Mouse (Mus musculus) cerebellum, adult 9-10 months (tissue): ENCODE data around the gene Pex14.
A peak's percentile ranks its signal among the peaks of the same experiment; 100 is the strongest.

Source experiments
- DNase-seq: peaks from one replicate; pipeline ENCODE4 v3.0.0; 2022

The Pex14 gene

DNA sequence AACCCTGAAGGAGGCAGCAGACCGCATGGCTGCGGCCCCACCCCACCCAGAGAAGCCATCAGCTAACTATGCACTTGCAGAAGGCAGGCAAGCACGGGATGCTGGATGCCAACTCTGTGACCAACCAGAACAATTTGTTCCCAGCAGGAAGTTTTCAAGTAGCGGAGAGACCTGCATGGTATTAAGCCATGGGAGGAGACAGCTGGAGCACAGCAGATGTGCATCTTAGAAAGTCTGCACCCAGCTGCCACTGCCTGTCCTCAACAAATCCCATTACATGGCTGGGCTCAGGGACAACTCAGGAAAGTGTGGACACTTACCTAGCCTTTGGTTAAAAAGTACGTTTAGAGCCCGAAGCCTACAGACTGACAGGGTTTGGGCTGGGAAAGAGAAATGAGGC lies 117.4 kb downstream of the Pex14 start:
- DNase-seq = no peak

DNA sequence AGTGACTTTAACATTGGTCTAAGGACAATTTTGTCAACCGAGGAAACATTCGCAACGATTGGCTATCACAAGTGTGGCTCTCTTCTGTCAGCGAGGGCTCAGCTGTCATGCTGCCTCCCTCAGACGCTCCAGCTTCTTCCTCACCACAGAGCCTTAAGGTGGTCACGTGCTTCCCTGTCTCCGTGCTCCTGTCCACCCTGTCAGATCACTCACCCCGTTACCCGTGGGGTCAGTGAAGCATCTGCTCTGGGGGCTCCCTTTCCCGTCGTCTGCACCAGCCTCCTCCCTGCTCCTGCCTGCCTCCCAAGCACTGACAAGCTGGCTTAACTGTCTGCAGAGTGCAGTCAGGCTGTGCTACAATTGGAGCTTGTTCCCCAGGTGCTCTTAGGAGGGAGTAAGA lies 119.8 kb downstream of the Pex14 start:
- no peak for DNase-seq

DNA sequence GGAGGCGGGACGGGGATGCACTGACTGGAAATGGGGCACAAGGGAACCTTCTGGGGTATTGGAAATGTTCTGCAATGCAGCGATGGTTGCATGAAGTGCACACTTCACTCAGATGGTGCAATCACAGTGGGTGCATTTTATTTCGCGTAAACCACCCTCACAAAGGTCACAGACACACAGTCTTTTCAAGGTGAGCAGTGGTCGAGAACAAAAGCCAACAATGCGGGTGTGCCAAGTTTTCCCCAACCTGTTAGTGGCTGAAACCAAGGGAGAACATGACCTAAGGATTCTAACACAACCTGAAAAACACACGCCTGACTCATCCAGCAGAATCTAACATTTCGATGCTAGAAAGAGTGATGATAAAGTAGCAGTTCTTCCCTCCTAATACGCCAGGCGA lies 120.8 kb downstream of the Pex14 start:
- DNase-seq = no peak

DNA sequence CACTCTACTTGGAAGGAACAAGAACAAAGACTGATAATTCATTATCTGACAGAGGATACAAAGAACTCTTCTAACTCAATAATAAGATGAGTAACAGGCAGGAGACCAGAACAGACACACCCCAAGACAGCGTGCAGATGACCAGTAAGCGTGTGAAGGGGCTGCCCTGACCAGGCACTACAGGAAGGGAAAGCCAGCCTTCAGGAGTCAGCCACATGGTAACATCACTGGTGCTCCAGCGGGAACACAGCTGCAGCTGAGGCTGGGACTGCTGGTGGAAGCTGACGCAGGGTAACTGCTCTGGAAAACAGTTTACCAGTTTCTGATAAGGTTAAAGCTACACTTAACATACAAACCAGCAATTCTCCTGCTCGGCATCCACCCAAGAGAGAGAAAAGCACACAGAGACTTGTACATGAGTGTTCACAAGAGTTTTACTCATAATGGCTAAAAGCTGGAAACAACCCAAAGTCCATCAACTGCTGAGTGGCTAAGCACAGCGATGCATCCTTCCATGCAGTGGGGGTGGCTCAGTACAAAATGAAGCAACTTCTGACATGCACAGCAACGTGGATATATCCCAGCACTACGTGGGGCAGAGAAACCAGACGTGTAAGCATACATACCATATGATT lies 121.3 kb downstream of the Pex14 start:
- DNase-seq = no peak

DNA sequence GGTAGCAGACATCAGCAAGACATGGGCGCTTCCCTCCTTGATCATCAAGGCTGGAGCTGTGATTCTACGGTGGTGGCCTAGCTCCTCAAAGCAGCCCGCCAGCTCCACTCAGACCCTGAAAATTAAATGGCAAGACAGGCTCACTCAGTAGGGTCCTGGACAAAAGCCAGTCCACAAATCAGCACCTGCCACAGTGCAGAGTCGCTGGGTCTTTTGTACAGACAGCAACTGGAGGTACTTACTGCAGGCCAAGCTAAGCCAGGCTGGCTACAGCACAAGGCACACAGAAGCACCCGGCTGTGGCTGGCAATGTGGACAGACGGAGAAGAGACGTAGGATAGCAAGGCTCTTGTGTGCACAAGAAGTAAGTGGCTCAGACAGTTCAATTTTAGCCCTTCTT lies 124.8 kb downstream of the Pex14 start:
- DNase-seq = peak; percentile 30

DNA sequence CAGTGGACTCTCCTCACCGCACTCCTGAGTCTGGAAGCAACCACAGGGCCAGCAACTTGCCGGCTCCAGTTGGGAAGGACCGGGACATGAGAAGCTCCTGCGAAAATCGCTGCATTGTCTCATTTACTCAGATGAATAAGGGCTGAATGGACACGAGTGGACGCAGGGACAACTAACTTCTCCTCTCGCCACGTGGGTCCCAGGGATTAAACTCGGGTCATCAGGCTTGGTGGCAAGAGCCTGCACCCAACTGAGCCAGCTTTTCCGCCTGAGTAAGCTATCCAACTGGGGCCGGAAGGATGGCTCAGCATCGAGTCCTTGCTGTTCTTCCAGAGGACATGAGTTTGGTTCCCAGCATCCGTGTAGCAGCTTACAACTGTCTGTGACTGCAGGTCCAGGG lies 126.3 kb downstream of the Pex14 start:
- no peak for DNase-seq

DNA sequence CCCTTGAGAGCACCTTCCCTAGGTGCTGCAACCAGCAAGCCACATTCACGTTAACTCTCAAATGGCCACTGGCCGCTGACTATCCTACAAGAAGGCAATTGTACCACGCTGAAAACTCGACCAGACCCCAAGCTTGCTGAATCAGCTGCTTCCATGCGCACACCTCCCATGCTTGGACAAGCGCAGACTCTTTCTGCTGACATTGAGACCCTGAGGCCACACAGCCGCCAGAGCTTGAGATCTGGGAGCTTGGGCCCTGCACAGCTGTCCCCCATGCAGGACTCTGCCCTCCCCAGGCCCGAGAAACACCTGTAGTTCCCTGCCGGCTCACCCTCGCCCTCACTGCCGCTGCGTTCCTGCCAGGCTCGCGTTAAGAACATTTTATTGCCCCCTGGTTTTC lies 127.0 kb downstream of the Pex14 start:
- no peak for DNase-seq

DNA sequence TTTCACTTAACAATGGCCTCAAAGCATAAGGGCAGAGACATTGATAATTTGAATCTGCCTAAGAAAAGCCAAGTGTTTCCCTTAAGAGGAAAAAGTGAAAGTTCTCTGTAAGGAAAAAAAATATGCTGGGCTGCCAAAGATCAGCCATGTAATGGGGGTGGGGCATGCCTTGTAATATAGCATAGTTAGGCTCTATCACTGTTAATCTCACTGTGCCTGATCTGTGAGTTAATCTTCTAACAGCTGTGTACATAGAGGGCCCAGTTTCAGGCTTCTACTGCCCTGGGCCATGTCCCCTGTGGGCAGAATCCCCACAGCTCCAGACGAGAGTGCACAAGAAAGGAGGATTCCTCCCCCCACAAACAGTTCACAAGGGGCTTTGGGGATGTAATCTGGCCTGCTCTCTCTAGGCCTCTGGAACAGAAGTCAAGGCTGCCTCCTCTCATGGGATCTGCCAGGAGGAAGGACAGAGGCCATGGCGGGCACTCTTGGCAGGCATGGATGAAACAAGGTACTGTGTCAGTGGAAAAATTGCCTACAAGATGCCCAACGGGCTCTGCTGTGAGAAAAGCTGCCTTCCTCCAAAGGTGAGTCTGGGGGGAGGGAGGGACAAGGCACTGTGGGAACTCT lies 127.9 kb downstream of the Pex14 start:
- DNase-seq = no peak

DNA sequence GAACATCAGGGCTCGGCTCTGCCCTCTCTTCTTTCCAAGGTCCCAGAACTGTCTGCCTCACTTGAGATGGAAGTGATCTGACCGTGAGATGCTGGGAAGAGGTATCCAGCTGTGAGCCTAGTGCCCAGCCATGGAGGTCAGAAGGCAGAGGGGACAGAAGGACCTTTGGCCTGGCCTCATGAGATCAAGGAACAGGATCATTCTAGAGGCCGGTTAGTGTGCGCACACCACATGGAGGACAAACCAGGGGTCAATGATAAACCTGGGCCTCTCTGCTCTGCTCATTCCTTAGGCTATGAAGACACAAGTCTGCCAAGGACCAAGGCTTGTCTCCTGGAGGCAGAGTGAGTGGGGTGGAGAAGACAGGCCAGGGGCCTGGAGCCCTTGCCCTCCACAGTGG lies 128.9 kb downstream of the Pex14 start:
- no peak for DNase-seq

DNA sequence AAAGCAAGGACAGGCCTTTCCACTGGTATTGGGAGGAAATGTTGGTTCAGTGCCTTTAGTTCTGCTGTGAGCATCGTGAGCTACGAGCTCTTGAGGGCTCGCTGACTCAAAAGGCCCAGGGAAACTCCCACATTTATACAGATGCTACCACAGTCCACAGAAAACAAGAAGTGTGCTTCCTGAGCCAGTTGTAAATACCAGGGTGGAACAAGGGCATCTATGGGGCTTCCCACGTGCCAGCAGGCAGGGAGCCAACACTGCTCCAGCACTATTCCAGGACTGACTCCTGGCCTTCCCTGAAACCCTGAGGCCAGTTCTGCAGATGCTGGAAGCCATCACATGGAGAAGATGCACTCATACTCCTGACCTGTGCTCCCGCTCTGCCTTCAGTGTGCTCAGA lies 130.1 kb downstream of the Pex14 start:
- no peak for DNase-seq

DNA sequence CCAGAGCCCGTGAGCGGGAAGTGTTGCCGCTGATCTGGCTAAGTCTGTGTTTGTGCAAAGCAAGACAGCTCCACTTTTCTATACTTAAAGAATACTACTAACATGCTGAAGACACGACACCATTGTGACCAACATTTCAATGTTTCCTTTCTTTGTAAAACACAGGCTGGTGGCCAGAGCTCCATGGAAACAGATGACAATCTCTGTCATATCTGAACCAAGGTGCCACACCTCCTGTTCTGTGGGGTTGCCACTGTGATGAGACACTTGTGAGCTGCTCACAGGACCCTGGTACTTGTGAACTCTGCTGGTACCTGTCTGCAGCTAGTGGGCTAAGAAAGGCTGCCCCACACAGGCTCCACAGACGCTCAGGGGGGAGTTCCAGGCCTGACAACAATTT lies 130.8 kb downstream of the Pex14 start:
- DNase-seq = no peak

DNA sequence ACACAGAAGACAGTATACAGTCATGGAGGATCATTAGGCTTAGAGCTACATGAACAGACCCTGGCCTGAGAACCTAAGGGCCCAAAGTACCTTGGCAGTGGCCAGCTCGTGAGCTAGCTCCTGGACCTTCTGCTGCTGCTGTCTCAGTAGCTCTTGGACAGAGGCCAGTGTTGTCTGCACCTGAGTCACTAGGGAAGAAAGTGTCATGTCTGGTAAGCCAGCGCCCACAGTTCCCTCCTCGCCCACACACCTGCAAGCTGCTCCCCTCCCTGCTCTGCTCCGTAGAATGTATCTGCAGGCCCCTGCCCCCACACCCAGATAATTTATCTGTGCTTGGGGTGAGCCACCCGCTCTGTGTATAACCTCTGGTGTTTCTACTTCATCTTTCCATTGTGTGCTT lies 133.5 kb downstream of the Pex14 start:
- no peak for DNase-seq

DNA sequence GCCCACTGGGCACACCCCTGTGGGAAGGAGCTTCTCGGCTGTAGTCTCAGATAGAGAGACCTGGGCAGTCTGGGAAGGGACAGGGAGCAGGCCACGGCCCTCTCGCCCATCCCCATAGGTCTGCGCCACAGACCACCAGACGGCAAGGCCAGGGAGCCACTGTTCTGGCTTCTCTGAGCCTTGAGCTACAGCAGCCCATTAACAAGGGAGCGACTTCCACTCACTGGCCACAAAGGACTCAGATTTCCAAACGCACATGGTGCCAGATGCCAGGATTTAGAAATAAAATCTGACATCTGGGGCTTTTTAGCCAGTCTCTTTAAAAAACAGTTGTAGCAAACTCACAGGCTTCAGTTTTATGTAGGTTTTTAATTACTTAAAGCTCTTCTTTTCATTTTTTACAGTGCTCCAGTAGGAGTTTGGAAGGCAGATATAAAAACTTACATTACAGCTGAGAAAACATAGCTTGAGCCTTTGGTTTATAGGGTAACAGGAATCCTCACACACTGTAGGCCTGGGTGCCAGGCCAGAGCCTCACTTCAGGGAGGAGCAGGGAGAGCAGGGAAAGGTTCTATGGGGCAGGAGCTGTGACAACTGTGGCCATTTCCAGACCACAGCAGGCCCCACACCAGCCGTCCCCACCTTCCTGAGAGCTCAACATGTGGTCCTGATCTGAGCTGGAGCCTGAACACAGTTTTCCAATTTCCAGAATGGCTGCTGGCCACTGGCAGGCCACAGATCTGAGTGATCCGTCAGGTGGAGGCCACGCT lies 134.9 kb downstream of the Pex14 start:
- no peak for DNase-seq

DNA sequence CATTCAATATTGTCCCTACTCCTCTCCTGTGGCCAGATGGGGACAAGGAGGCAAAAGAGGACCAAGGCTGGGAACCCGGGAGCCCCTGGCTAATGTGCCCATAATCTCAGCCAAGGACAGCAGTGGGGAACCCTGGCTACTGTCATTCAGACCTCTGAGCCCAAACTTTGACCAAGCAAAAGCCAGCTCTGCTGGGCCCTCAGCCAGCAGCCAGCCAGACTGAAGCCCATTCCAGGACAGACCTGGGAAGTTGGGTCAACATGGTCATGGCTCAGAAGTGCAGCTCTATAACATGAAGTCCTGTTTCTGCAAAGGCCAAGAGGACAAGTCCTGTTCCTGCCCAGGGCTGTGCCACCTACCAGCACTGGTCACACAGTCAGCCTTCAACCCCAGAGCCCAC lies 137.6 kb downstream of the Pex14 start:
- no peak for DNase-seq

DNA sequence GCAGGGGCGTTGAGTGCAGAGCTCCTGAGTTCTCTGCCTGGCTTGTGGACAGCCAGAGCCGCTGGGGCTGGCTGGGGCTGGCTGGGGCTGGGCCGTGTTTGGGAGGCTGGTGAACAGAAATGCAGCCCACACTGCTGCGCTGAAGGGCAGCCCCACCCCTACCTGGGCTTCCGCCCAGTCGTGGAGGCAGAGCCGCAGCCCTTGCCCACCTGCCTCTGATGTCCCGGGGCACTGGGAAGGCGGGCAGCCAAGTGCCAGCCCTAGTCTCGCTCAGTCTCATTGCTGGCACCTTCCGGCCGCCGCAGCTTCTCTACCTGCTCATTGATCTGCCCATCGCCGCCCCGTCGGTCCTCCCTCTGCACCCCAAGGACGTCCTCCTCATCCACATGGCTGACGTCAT lies 138.6 kb downstream of the Pex14 start:
- DNase-seq = no peak

DNA sequence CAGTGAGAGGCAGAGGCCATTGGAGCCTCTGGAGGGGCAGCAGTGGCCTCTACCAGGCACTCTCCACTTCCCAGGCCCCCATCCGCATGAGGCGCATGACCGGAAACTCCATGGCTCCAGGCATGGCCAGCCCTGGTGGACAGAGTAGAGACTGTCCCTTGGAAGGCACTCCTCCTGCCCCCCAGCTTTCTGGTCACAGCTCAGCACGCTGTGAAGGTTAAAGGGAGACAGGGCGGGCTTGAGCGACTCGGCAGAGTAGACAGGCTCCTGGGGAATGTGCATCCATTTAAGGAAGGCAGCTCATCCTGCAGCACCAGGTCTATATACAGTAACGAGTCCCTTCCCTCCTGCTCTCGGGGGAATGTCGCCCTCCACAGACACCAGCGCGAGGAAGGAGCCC lies 139.7 kb downstream of the Pex14 start:
- no peak for DNase-seq

DNA sequence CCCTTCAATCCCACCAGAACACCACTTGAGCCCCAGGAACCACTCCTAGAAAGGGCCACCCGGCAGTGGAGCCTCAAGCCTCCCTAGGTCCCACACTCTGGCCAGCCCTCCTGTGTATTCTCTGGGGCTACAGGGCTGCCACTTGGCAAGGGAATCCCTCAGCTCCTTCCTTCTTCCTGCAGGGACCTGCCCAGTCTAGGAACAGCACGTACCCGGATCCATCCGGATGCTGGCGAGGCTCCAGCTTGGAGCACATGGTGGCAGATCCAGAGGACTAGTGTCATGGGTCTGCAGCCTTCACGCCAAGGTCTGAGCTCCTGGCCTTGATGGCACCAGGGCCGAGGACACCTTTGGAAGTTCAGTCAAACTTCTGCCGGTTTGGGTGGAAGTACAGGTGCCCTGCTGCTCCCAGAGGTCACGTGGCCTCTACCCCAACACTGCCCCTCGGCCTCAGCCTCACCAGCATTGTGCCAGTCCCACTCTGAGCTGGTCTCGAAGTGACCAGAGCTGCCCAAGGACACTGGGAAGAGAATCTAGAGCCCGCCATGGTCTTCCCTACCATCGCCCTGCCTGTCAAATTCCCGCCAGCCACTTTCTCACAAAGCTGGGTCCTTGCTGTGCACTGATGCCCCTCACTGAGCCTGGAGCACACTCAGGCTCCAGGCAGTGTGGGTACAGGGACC lies 144.4 kb downstream of the Pex14 start:
- DNase-seq = peak; percentile 46

DNA sequence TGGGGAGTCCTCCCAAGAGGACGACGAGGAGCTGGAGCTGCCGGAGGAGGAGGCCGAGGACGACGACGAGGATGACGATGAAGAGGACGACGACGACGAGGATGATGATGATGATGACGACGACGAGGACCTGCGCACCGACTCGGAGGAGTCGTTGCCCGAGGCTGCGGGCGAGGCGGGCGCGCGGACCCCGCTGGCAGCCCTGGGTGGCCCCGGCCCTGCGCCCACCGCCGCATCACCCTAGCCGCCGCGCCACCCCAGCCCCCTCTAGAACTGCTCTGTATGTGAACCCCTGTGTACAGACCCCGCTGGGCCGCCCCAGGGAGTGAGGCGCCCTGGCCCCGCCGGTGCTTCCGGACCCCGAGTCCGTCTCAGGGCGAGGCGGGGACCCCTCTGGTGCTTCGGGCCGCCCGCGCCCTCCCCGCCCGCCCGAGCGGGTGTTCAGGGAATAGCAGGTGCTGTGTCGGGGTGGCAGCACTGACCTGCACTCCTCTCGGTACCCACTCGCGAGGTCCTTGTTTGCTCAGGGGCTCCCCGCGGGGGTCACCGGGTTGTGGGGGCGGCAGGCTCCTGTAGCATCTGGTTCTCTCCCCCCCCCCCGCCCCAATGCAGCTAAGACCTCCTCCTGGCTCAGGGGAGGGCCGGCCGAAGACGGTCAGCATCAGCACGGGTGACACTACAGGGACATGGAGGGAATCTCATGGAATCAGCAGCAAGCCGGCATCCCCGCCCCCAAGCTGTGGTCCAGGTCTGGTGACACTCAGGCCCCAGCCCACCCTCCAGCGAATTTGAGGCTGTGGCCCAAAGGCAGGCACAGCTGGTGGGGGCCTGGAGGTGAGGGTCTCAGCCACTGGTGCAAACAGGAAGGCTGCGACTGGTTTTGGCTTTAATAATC lies 147.1 kb downstream of the Pex14 start:
- DNase-seq = no peak

DNA sequence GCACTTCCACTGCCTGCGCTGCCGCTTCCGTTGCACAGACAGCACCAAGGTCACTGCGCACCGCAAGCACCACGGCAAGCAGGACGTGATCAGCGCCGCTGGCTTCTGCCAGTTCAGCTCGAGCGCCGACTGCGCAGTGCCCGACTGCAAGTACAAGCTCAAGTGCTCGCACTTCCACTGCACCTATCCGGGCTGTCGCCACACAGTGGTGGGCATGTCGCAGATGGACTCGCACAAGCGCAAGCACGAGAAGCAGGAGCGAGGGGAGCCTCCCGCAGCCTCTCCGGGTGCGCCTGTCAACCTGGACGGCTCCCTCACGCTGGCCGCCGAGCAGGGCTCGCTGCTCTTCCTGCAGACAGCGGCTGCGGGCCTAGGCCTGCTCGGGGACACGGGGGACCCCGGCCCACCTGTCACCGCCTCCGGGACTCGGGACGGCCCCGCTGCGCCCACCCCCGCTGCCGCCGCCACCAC lies 147.8 kb downstream of the Pex14 start:
- no peak for DNase-seq

DNA sequence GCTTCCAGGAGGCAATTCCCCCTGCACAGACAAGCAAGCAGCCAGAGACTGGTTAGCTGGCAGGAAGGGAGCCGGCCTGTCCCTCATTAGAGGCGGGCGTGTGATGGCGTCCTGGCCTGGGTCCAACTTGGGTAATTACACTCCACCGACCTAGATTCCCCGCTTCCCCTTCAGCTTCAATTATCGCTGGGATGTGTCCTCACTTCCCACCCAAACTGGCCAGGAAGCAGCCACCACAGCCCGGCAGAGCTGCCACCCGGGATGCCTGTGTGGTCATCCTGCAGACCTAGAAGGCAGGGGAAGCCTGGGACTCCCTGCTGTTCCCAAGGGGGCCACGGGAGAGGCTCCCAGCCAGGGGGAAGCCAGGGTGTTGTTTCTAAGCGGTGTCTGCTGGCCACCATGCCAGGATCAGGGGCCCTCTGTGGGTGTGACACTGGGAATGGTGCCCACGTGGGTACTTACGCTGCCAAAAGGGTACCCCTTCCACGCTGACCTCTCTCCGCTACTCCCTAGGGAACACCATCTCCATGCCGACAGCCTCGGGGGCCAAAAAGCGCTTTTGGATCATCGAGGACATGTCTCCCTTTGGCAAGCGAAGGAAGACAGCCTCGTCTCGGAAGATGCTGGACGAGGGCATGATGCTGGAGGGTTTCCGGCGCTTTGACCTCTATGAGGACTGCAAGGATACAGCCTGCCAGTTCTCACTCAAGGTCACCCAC lies 148.6 kb downstream of the Pex14 start:
- peak; percentile 31 for DNase-seq

DNA sequence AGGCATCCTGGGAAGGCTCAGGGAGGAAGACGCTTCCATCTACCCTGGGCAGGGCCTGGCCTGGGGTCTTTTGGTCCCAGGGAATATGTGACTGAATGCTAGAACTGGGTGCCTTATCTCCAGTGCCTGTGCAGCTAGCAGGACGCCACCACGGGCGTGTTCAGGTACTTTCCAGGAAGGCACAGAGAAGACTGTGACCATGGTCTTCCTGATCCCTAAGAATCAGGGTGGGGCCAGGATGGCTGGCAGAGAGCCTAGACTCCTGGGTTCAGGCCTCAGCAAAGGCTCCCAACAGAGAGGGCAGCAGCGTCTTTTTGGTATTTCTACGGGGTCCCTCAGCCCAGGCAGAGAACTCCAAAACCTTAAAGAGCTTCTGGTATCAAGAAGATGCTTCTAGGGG lies 149.2 kb downstream of the Pex14 start:
- no peak for DNase-seq

DNA sequence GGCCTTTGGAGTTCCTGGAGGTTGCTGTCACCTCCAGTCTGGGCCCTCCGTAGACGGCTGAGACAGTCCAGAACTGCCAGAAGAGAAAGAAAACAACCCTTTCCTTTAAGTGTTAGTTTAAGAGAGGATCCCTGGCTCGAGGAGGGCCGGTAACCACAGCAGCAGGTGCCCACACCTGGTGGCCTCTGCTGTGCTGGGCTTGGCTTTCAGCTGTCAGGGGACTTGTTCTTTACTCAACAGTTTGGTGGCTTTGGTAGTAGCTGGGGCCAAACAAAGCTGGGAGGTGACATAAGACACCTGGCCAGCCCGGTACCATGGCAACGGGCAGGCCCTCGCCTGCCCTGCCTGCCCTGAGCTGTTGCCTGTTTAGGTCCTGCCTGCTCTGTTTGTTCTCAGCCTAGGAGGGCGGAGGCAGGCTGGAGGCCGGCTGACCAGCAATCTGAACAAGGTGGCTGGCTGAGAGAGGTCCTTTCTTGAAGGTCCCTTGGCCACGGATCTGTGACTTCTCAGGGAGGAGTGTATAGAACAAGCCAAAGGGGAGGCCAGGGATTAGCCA lies 151.8 kb downstream of the Pex14 start:
- DNase-seq = no peak
